Mouse (Mus musculus): Measurements from ENCODE around the gene Ism1. TPM values are rescaled to one million over a fixed set of nuclear protein-coding genes. Genes with fewer than 3 reads are reported as not detected.
A peak's percentile ranks its signal among the peaks of the same experiment; 100 is the strongest.

The Ism1 gene
- polyA plus RNA-seq, 1 experiment from 2014 or later: 7.3 TPM

- Histone ChIP-seq H3K9ac (ENCODE audit: low read depth, low read length) (no peak overlapping the region), H3K9me3 (ENCODE audit: control insufficient read depth, low read length) (peaks cover 5% of the 10 kb centered on the region; the same call in 1 of the 2 replicates), H3K4me3 (ENCODE audit: low read length) (no peak overlapping the region), H3K4me1 (ENCODE audit: control insufficient read depth, insufficient read depth, low read length) (no peaks in the 10 kb centered on the region), H3K27me3 (ENCODE audit: control insufficient read depth, insufficient read depth, low read length) (no peaks in the 10 kb centered on the region), H3K4me2 (replicated peaks; ENCODE audit: low read depth, low read length) (no peak overlapping the region), H3K27ac (ENCODE audit: low read depth, low read length) (no peak overlapping the region), H3K36me3 (ENCODE audit: control insufficient read depth, insufficient read depth, low read length) (0 out of 2 replicates have a peak, but pooled peaks cover 3% of the 10 kb centered on the region)
- no peak for ATAC-seq (ENCODE audit: low FRiP score, low TSS enrichment)
- 88% methylated on average over 1 of the region's 1 CpGs for WGBS
Measured at GRCm38 (mm10) chr2:139700609-139701008, 22.6 kb downstream of the Ism1 start.

DNA sequence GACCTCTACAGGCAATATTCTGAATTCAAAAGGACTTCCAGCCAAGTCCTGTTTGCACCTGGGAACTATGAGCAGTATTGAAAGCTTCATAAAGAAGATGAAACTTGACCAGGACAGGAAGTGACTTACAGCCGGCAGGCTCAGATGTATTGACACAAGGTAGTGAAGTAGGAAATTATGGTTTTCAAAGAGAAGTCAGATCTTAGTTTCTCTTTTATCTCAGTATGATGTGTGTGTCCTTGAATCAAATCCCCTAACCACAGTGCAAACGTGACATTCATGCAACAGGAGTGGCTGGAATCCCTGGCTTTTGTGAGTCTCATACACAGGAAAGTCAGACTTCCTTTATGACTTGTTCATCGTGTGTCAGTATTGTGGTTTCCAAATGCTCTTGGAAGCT is 27.0 kb downstream of the Ism1 start:
- ATAC-seq (ENCODE audit: low FRiP score, low TSS enrichment): no peak
- 69% methylated on average over 3 of the region's 3 CpGs for WGBS
- Histone ChIP-seq H3K4me1 (ENCODE audit: control insufficient read depth, insufficient read depth, low read length) (no peaks in the 10 kb centered on the region), H3K4me2 (replicated peaks; ENCODE audit: low read depth, low read length) (no peak overlapping the region), H3K27me3 (ENCODE audit: control insufficient read depth, insufficient read depth, low read length) (no peaks in the 10 kb centered on the region), H3K36me3 (ENCODE audit: control insufficient read depth, insufficient read depth, low read length) (0 out of 2 replicates have a peak, but pooled peaks cover 3% of the 10 kb centered on the region), H3K9me3 (ENCODE audit: control insufficient read depth, low read length) (peaks cover 5% of the 10 kb centered on the region; the same call in 1 of the 2 replicates), H3K4me3 (ENCODE audit: low read length) (no peak overlapping the region), H3K9ac (ENCODE audit: low read depth, low read length) (no peak overlapping the region), H3K27ac (ENCODE audit: low read depth, low read length) (no peak overlapping the region)

- Histone ChIP-seq H3K27me3 (ENCODE audit: control insufficient read depth, insufficient read depth, low read length) (no peaks in the 10 kb centered on the region), H3K27ac (ENCODE audit: low read depth, low read length) (no peak overlapping the region), H3K36me3 (ENCODE audit: control insufficient read depth, insufficient read depth, low read length) (no peaks in the 10 kb centered on the region), H3K4me2 (replicated peaks; ENCODE audit: low read depth, low read length) (no peak overlapping the region), H3K4me3 (ENCODE audit: low read length) (no peak overlapping the region), H3K9ac (ENCODE audit: low read depth, low read length) (no peak overlapping the region), H3K4me1 (ENCODE audit: control insufficient read depth, insufficient read depth, low read length) (no peaks in the 10 kb centered on the region), H3K9me3 (ENCODE audit: control insufficient read depth, low read length) (no peaks in the 10 kb centered on the region)
- WGBS: 48% methylated on average over 6 of the region's 6 CpGs
- ATAC-seq (ENCODE audit: low FRiP score, low TSS enrichment): no peak
Measured at GRCm38 (mm10) chr2:139708194-139708899, 30.4 kb downstream of the Ism1 start.

DNA sequence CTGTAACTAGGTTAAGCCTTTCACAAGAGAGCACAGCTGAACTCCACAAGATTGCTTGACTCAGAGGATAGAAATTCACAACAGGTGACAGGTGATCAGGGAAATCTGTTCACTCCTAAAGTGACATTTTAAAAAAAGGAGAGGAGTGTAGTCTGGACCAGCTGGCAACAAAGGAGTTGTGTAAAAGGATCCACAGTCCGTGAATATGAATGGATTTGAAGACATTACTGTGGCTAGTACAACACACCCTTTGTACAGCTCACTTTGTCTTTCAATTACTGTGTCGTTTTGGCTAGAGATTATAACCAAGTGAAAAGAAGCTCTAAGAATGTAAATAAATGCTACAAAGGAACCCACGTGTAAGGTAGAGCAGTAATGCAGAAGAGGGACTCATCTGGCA is 33.7 kb downstream of the Ism1 start:
- ATAC-seq (ENCODE audit: low FRiP score, low TSS enrichment): no peak
- Histone ChIP-seq H3K9ac (ENCODE audit: low read depth, low read length) (no peak overlapping the region), H3K27ac (ENCODE audit: low read depth, low read length) (no peak overlapping the region), H3K27me3 (ENCODE audit: control insufficient read depth, insufficient read depth, low read length) (no peaks in the 10 kb centered on the region), H3K4me3 (ENCODE audit: low read length) (no peak overlapping the region), H3K36me3 (ENCODE audit: control insufficient read depth, insufficient read depth, low read length) (no peaks in the 10 kb centered on the region), H3K9me3 (ENCODE audit: control insufficient read depth, low read length) (no peaks in the 10 kb centered on the region), H3K4me2 (replicated peaks; ENCODE audit: low read depth, low read length) (no peak overlapping the region), H3K4me1 (ENCODE audit: control insufficient read depth, insufficient read depth, low read length) (no peaks in the 10 kb centered on the region)
- WGBS: 68% methylated on average over 3 of the region's 3 CpGs

DNA sequence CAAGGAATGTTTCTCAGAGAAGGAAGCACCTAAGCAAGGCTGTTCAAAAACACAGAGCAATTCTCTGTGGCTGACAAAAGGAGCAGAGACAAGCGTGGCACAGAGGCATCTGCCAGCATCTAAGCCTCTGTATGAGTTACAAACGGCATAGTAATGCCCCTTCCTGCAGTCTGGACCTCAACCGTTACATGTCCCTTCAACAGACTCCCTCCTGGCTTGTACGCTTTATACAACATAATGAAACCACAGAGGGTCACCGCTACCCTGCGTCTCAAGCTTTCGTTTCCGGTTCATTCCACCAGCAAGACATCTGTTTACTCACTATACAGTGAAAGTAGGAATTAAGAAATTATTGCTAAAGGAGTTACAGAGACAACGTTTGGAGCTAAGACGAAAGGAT is 34.1 kb downstream of the Ism1 start:
- Histone ChIP-seq H3K9me3 (ENCODE audit: control insufficient read depth, low read length) (no peaks in the 10 kb centered on the region), H3K4me1 (ENCODE audit: control insufficient read depth, insufficient read depth, low read length) (no peaks in the 10 kb centered on the region), H3K36me3 (ENCODE audit: control insufficient read depth, insufficient read depth, low read length) (no peaks in the 10 kb centered on the region), H3K4me3 (ENCODE audit: low read length) (no peak overlapping the region), H3K4me2 (replicated peaks; ENCODE audit: low read depth, low read length) (no peak overlapping the region), H3K9ac (ENCODE audit: low read depth, low read length) (no peak overlapping the region), H3K27me3 (ENCODE audit: control insufficient read depth, insufficient read depth, low read length) (no peaks in the 10 kb centered on the region), H3K27ac (ENCODE audit: low read depth, low read length) (no peak overlapping the region)
- 91% methylated on average over 10 of the region's 10 CpGs for WGBS
- ATAC-seq (ENCODE audit: low FRiP score, low TSS enrichment): no peak

DNA sequence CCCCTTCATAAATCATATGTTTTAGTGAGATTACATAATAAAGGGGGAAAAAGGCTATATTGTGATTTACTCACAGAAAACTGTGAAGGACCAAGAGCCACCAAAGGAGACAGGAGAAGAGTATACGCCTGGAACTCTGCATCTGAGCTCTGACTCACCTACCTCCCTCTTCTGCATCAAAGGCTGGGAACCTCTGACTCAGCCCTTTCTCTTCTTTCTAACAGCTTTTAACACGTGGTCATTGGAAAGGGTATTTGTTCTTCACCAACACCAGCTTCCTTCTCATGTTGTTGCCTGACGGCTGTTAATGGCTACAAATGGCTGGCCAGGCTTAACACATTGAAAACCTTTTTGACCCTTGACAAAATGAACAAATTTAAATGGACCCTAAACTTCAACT is 36.2 kb downstream of the Ism1 start:
- no peak for ATAC-seq (ENCODE audit: low FRiP score, low TSS enrichment)
- Histone ChIP-seq H3K27me3 (ENCODE audit: control insufficient read depth, insufficient read depth, low read length) (no peaks in the 10 kb centered on the region), H3K4me1 (ENCODE audit: control insufficient read depth, insufficient read depth, low read length) (no peaks in the 10 kb centered on the region), H3K27ac (ENCODE audit: low read depth, low read length) (no peak overlapping the region), H3K4me3 (ENCODE audit: low read length) (no peak overlapping the region), H3K36me3 (ENCODE audit: control insufficient read depth, insufficient read depth, low read length) (no peaks in the 10 kb centered on the region), H3K9me3 (ENCODE audit: control insufficient read depth, low read length) (no peaks in the 10 kb centered on the region), H3K9ac (ENCODE audit: low read depth, low read length) (no peak overlapping the region), H3K4me2 (replicated peaks; ENCODE audit: low read depth, low read length) (no peak overlapping the region)
- 38% methylated on average over 3 of the region's 3 CpGs for WGBS

DNA sequence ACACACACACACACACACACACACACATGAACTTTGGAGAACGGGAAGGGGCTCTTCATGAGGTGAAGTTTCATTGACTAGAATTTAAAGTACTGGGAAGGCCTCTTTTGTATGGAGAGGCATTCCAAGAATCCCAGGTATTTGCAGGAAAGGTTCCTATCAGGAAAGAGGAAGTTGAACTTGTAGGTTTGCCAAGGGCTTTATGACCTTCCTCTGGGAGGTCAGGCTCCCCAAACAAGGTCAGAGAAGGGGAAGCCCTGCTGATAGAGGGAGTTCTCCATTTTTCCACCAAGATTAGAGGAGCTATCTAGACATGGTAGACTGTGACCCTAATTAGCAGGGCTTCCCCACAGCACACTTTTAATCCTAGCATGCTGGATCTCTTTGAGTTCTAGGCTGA is 39.8 kb downstream of the Ism1 start:
- Histone ChIP-seq H3K9me3 (ENCODE audit: control insufficient read depth, low read length) (no peaks in the 10 kb centered on the region), H3K4me2 (replicated peaks; ENCODE audit: low read depth, low read length) (no peak overlapping the region), H3K4me1 (ENCODE audit: control insufficient read depth, insufficient read depth, low read length) (no peaks in the 10 kb centered on the region), H3K9ac (ENCODE audit: low read depth, low read length) (no peak overlapping the region), H3K36me3 (ENCODE audit: control insufficient read depth, insufficient read depth, low read length) (no peaks in the 10 kb centered on the region), H3K4me3 (ENCODE audit: low read length) (no peak overlapping the region), H3K27ac (ENCODE audit: low read depth, low read length) (no peak overlapping the region), H3K27me3 (ENCODE audit: control insufficient read depth, insufficient read depth, low read length) (no peaks in the 10 kb centered on the region)
- no peak for ATAC-seq (ENCODE audit: low FRiP score, low TSS enrichment)
- WGBS: 43% methylated on average over 1 of the region's 1 CpGs

DNA sequence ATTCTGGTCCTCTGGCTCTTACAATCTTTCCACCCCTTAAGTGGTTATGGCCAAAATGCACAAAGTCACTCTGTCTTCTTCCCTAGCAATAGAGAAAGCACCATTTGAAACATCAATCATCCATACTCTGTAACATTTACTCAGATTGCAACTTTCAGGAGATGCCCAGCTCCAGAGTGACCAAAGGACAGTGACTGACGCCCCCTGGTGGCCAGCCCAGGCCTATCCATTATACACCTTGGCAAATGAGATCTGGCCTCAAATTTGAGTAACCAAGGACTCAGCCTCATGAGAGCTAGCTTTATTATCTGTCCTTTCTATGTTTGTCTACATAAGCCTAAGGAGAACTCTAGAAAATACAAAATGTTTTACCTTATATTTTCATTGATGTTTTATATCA is 44.7 kb downstream of the Ism1 start:
- Histone ChIP-seq H3K36me3 (ENCODE audit: control insufficient read depth, insufficient read depth, low read length) (no peaks in the 10 kb centered on the region), H3K9me3 (ENCODE audit: control insufficient read depth, low read length) (no peaks in the 10 kb centered on the region), H3K4me3 (ENCODE audit: low read length) (no peak overlapping the region), H3K9ac (ENCODE audit: low read depth, low read length) (no peak overlapping the region), H3K4me2 (replicated peaks; ENCODE audit: low read depth, low read length) (no peak overlapping the region), H3K27ac (ENCODE audit: low read depth, low read length) (no peak overlapping the region), H3K4me1 (ENCODE audit: control insufficient read depth, insufficient read depth, low read length) (no peaks in the 10 kb centered on the region), H3K27me3 (ENCODE audit: control insufficient read depth, insufficient read depth, low read length) (no peaks in the 10 kb centered on the region)
- WGBS: 3% methylated on average over 1 of the region's 1 CpGs
- peak; percentile 74 for ATAC-seq (ENCODE audit: low FRiP score, low TSS enrichment)

DNA sequence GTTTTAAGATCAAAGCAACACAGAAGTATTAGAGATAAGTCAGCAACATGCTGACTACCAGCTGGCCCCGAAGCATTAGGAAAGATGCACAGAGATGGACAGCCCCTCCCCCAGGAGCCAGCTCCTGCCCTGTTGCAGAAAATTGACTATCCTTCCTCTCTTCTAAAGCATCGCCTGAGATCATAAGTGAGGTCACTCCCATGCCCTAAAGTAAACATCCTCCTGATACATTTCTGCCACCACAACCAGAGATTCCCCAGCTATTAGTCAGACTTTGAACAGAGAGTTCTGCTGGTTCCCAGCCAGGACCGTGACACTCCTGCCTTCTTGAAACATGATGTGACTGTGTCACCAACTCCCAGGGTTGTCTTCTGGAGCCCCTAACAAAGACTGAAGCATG is 45.3 kb downstream of the Ism1 start:
- Histone ChIP-seq H3K9ac (ENCODE audit: low read depth, low read length) (no peak overlapping the region), H3K27ac (ENCODE audit: low read depth, low read length) (no peak overlapping the region), H3K4me3 (ENCODE audit: low read length) (no peak overlapping the region), H3K27me3 (ENCODE audit: control insufficient read depth, insufficient read depth, low read length) (no peaks in the 10 kb centered on the region), H3K36me3 (ENCODE audit: control insufficient read depth, insufficient read depth, low read length) (no peaks in the 10 kb centered on the region), H3K9me3 (ENCODE audit: control insufficient read depth, low read length) (no peaks in the 10 kb centered on the region), H3K4me1 (ENCODE audit: control insufficient read depth, insufficient read depth, low read length) (no peaks in the 10 kb centered on the region), H3K4me2 (replicated peaks; ENCODE audit: low read depth, low read length) (no peak overlapping the region)
- ATAC-seq (ENCODE audit: low FRiP score, low TSS enrichment): peak; percentile 30; the same call in 1 of the 2 replicates
- WGBS: 12% methylated on average over 3 of the region's 3 CpGs
